Comparison of ENCODE assay signal across 17 mouse cellular contexts in genomic region chr1:153711544-153712262, GRCm38 (mm10). TPM values are rescaled to one million over a fixed set of nuclear protein-coding genes. Genes with fewer than 3 reads are reported as not detected.
"Had no signal": no experiment of that assay in that cellular context is flagged by ENCODE, and none has a peak within 500 bp of the region (broad histone marks: within the 10 kb centered on the region; RNA-seq: fewer than 3 reads in every experiment).

No protein-coding gene starts in this region.

- H3K9me3 ChIP-seq: limb, embryonic 13.5 days; liver, embryonic 12.5 days; midbrain, embryonic 12.5 days; neural tube, embryonic 13.5 days had no signal

- ATAC-seq: hindbrain, postnatal 0 days; liver, embryonic 12.5 days; midbrain, embryonic 16.5 days had no signal

- H3K27me3 ChIP-seq: limb, embryonic 13.5 days; liver, embryonic 12.5 days; midbrain, embryonic 12.5 days; neural tube, embryonic 13.5 days had no signal

- H3K4me3 ChIP-seq: limb, embryonic 13.5 days; liver, embryonic 12.5 days; midbrain, embryonic 12.5 days; neural tube, embryonic 13.5 days had no signal

- DNase-seq: kidney, adult 11 months; kidney, postnatal 14 days; lung, postnatal 14 days; retina, postnatal 1 day; right cerebral cortex, postnatal 4 days; spleen, adult 18-20 months; thymus, adult 18-20 months; thymus, postnatal 25 days had no signal

- H3K36me3 ChIP-seq: limb, embryonic 13.5 days; liver, embryonic 12.5 days; midbrain, embryonic 12.5 days; neural tube, embryonic 13.5 days had no signal

- H3K4me2 ChIP-seq: limb, embryonic 13.5 days; liver, embryonic 12.5 days; midbrain, embryonic 12.5 days; neural tube, embryonic 13.5 days had no signal

- H3K27ac ChIP-seq: hindbrain, postnatal 0 days; limb, embryonic 13.5 days; liver, embryonic 12.5 days; midbrain, embryonic 12.5 days; neural tube, embryonic 13.5 days had no signal

- H3K9ac ChIP-seq: limb, embryonic 13.5 days; liver, embryonic 12.5 days; midbrain, embryonic 12.5 days; neural tube, embryonic 13.5 days had no signal

- H3K4me1 ChIP-seq: limb, embryonic 13.5 days; midbrain, embryonic 12.5 days; neural tube, embryonic 13.5 days had no signal

RNA-seq across cellular contexts. Expression of gene Rgs8, which starts 58.9 kb away (rescaled TPM):
- total RNA-seq: megakaryocyte-erythroid progenitor cell, adult 5-6 weeks had no signal
- polyA plus RNA-seq: liver, embryonic 16.5 days; urinary bladder, adult 2 months had no signal
